Mouse (Mus musculus) heart, postnatal 0 days (tissue): ENCODE results near the gene Col4a2.

Source experiments
- CTCF ChIP-seq: IDR thresholded peaks from 2 replicates; pipeline ENCODE4 v1.5.1; 2016; ENCODE audit warnings: antibody characterized with exemption, control low read depth, low read depth
- EP300 ChIP-seq: IDR thresholded peaks from 2 replicates; pipeline ENCODE4 v1.6.1; 2016; ENCODE audit warnings: antibody characterized with exemption, low read depth

DNA sequence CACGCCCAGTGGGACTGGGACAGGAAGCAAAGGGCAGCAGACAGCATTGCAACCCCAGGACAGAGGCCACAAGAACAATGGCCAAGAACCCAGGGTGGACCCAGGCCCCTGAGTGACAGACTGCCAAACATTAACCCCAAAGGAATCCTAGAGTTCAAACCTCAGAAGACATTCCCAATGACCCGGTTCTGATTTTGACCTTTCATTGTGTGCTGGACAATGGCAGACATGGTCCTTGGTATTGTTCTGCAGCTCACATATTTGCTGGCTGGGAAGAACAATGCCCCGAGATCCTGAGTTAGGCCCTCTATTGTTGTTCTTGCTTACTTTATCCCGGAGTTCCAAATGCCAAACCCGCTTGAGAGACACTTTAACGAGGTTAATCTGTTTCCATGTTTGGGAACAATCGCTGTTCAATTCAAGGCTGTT lies 4.0 kb upstream of the Col4a2 start:
- TF ChIP-seq CTCF: no peak
- no peak for TF ChIP-seq EP300
